Mouse (Mus musculus): ENCODE data around the gene Flywch1.

DNA sequence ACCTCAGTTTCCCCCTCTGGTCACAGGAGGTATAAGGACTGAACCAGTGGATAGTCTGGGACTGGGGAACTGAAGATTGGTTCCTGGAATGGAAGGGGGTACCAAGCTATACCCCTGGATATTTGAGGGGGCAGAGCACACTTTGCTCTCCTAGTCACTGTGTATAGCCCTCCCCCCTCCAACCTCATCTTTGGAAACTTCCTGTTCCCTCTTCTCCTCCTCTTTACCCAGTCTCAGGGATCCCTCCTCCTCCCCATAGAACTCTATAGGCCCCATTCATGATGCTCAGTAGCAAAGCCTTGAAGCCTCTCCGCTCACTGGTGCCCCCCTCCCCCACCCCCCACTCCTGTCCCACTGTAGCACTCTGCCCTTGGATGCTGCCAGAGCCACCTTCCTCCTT is 51.9 kb downstream of the Flywch1 start:
- TF ChIP-seq MAX (IDR thresholded peaks at IDR 0.05; ENCODE audit: low read depth) (no peak), E2F4 (IDR thresholded peaks at IDR 0.05; ENCODE audit: insufficient read depth) (no peak)
